Mouse (Mus musculus): Measurements from ENCODE around the gene Tor1aip1. TPM values are rescaled to one million over a fixed set of nuclear protein-coding genes. Genes with fewer than 3 reads are reported as not detected.
"Not testable (repeated sequence)": the region's sequence is repeated elsewhere in the genome, so short reads cannot be mapped to it uniquely, and the experiment has no call there.

The Tor1aip1 gene
- 10 to 100 TPM; 74.1 to 76.2 TPM for total RNA-seq (2021)
- long read RNA-seq, experiment 1, full-length matches to known transcripts, result 24 of 30 reads
- long read RNA-seq, experiment 1, partial matches to known transcripts, result 0 of 30 reads
- long read RNA-seq, experiment 1, other reads (novel, unspliced or antisense), result 6 of 30 reads
- long read RNA-seq, experiment 2, full-length matches to known transcripts, result 23 of 29 reads
- long read RNA-seq, experiment 2, partial matches to known transcripts, result 1 of 29 reads
- long read RNA-seq, experiment 2, other reads (novel, unspliced or antisense), result 5 of 29 reads

DNA sequence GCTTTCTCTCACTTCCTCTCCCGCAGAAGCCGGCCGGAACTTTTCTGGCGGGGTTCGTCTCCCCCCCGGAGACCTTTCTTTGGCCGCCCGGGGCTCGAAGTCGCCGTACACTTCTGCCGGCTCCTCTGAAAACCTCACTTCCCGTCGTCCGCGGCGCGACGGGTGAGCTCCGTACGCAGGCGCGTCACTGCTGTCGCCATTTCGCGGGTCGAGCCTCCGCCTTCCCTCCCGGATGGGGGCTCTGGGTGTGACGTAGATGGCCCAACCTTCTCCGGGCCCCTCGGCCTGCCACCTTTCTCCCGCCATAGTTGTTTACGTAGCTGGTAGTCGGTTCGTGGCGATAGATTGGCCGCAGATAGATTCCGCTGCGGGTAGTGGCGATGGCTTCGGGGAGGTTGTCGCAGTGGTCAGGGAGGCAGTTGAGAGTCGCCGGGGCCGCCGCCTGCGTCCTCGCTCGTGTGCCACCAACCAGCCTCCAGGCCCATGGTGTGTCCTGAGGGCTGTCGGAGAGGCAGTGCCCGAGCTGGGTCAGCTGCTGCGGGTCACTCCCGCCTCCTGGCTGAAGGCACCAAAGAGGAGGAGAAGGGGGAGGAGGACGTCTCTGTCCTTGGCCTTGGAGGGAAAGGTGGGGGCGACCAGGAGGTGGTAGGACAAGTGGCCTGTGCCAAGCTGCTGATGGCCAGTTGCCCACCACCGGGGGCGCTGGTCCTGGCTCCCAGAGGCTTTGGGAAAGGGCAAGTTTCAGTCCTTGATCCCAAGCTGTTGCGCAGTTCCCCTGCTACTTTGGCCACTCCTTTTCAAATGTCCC lies at the start of gene Tor1aip1:
Gene Tor1aip1 (minus strand): TSS at position 551 of the 808 bp plus-strand sequence.
- DNase-seq, result peak; percentile 99

DNA sequence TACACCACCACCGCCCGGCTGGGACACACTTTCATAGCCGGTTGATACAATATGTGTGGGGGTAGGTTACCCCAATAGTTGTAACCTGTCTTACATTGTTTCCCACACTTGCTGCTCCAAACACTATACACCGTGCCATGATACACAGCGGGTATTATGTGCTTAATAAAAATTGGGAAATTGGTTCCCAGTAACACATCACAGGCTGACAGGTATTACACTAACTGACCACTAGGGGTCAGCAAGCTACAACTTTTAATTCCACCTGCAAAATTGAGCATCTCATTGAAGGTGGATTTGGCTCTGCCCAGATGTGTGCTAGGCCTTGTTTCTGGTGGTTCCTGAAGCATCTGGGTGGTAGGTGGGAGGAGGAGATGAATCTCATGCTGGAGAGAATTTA lies 49.5 kb upstream of the Tor1aip1 start:
- no peak for DNase-seq

DNA sequence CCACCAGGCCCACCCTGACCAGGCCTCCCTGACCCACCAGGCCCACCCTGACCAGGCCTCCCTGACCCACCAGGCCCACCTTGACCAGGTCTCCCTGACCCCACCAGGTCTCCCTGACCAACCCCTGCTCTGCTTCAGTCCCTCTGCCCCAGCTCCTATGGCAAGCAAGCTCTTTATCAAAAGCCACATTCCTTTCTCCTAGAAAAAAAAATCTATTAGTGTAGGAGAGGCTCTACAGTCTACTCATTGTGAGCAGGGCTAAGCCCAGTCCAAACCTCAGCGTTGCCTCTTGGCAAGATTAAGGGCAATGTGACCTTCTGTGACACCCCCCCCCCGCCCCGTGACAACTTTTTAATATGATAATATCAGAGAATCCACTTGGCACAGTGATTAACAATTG lies 48.3 kb upstream of the Tor1aip1 start:
- no peak for DNase-seq

DNA sequence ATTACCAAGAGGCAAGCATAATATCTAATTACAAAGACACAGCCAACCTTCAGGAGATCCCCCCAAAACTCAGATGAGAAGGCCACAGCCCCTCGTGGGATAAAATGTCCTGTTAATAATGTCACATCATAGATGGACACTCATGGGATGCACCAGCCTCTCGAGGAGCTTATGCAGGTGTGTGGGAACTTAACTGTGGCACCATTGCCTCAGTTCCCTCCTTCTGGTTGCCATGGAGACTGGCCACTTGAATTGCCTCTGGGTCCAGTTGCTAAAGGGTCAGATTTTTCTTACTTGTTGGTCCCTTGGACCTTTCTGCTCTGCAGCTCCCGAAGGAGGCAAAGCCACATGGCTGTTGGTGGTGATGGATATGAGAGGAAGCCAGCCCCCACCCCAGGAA lies 41.4 kb upstream of the Tor1aip1 start:
- no peak for DNase-seq

DNA sequence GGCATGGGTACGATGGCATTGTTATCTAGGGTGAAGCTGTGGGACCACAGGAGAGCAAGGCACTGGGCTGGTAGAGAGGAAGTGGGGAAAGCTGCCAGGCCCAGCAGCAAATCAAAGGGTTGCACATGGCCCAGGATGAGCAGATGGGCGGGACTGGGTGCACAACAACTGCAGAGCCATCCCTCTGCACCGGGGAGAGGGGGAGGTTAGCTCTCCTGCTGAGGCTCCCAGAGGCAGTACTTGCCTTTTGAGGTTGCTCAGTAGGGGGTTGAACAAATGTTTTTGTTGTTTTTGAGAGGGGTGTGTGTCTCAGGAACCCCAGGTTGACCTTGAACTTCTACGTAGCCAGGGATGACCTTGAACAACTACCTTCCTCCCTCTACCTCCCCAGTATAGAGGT lies 40.2 kb upstream of the Tor1aip1 start:
- no peak for DNase-seq

DNA sequence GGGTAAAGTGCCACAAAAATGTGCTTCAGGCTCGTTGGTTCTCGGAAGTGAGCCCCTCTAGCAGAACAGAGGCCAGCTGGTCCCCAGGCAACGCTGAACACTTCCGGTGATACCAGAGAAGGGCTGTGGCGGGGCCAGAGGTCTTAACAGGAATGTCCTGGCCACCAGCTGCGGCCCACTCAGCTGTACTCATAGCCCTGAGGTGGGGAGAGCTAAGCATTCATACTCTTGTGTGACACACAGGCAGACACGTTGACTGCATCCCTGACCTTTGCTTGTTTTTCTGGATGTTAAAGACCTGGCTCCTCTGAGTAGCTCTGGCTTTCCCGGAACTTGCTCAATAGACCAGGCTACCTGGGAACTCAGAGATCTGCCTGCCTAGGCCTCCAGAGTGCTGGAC lies 38.3 kb upstream of the Tor1aip1 start:
- DNase-seq, result peak; percentile 34

DNA sequence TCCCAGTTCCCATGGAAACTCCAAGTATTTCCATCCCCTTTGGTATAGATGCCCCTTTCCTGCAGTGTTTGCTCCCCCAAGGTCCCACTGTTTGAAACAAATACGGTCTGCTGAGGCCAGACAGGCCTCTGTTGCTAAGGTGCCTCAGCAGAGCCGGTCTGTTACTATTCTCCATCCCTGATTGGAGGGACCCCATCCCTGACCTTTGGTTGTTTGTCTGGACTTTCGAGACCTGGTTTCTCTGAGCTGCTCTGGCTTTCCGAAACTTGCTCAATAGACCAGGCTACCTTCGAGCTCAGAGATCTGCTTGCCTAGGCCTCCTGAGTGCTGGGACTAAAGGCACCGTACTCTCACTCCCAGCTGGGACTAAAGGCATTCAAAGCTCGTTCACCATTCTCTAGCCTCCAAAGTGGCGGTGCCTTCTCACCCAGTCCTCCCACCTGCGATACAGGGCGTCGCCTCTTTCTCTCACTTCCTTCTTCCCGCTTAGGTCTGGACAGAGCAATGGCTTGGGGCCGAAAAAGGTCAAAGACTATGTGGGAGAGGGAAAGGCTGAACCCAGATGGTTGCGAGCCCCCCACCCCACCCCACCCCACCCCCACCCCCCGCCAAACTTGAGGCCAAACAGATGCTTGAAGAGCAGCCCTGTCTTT lies 37.0 kb upstream of the Tor1aip1 start:
- no peak for DNase-seq

DNA sequence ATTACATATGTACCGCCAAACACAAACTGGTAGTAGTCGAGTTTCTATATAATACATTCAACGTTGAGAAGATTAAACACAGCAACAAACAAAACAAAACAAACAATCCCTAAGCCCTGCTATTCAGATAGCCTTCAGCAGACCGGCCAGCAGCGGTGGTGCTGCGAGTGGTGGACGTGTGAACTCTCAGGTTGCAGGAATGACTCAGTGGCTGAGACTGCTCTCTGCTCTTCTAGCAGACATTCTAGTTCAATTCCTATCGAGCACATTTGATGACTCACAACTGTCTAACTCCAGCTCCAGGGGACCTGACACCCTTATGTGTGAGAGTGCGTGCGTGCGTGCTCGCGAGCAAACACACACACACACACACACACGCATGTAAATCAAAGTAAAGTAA lies 33.8 kb upstream of the Tor1aip1 start:
- DNase-seq, result no peak

DNA sequence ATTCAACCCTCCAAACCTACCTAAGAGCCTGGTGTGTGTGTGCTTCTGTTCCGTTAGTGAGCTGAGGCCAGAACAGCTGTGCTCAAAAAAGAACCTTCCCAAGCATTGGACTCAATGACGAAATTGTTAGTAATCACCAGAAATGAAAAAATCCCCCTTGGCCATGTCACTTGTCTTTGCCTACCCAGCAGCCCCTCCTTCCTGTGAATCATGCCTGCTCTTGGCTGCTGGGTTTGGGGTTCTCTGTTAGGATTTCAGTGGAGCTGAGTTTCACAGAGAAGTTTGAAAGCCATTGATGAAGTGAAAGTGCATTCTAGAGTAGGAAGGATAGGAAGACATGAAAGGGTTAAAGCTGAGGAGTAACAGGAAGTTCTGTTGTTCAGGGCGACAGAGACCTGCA lies 29.9 kb upstream of the Tor1aip1 start:
- DNase-seq, result no peak

DNA sequence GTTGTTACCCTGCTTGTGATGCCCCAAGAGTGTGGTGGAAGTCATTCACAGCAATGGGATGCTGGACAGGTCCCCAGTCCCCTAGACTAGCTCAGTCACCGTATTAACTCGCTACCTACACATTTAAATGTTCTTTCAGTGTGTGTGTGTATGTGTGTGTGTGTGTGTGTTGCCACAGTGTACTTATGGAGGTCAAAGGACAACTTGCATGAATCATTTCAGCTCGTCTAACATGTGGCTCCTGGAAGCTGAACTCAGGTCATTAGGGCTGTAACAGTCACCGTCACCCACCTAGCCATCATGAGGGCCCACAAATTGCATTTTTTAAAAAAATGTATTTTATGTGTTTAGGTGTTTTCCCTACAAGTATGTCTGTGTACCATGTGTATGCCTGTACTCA lies 25.9 kb upstream of the Tor1aip1 start:
- no peak for DNase-seq

DNA sequence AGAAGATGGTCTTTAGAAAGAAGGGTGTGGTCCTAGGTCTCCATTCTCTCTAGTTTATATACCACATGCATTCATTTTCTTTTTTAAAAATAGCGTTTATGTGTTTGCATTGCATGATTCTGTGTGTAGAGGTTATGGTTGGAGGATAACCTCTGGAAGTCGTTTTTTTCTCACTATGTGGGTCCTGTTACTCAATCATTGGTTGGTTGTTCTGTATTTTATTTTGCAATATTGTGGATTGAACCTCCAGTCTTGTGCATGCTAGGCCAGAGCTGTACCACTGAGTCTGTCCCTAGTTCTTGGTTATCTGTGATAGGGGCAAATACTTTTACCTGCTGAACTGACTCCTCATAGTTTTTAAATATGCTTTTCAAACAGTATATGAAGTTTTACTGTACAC lies 21.9 kb upstream of the Tor1aip1 start:
- no peak for DNase-seq

DNA sequence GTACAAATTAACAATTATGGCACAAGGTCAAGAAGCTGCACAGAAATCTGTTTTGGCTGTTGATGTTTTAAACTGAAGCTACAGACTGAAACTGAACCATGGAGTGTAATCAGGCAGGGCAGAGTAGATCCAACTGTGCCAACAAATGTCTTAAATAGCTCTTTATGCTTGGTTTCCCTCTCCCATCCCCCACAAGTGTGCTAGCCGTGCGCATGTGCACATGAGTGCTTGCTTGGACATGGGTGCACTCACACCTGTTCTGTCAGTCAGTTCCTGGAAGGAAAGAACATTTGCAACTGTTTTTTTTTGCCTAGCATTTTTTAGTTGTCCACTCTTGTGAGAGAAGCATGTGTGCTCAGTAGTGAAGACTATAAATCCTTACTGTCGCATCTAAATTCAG lies 10.4 kb upstream of the Tor1aip1 start:
- DNase-seq, result peak; percentile 38

DNA sequence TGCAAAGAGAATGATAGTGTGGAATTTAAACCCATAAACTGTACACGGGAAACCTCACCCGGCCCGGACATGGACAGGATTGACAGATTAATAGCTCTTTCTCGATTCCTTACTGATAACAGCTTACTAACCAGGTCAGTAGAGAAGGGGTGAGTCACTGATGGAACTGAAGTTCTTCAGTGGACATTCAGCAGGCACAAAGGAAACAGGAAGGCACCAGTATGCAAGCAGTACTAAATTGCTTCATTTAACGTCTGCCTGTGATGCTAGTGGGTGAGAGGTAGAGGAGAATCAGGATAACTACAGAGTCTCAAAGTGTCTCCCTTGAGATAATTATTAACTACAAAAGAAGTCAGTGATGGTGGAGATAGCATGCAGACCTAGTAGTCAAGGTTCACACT lies 7.9 kb upstream of the Tor1aip1 start:
- no peak for DNase-seq

DNA sequence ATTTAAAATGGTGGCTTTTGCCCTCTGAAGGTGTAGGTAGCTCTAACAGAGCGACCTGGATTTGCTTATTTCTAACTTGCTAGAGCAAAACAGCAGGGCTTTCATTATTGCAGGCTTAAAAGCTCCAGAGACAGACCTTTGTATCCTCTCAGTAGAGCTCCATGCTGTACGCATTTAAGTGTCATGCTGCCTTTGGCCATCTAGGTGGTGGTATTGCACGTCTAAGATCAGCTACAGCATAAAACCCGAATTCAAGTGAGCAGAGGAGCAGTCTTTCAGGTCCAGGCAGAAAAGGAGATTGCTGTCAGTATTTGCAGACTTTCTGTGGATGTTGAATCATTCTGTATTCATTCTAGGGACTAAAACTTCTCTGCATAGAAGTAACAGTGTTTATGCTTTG lies 6.7 kb upstream of the Tor1aip1 start:
- DNase-seq, result no peak

DNA sequence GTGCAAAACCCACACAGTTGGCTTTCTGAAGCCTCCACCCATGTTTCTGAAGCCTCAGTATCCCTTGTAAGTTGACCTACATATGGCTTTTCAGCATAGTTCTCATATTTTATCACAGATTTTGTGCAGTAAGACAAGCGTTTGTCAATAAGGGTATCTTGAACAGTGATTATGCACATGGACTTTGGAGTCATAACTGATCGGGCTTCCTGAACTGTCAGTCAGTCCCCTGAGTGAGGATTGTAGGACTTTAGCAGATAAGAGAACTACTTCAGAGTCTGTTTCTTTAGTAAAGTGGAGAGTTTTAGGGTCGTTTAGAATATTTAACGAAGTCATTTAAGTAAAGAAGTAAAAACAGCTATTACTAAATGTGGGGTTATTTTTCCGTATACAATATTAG lies 6.2 kb upstream of the Tor1aip1 start:
- no peak for DNase-seq

DNA sequence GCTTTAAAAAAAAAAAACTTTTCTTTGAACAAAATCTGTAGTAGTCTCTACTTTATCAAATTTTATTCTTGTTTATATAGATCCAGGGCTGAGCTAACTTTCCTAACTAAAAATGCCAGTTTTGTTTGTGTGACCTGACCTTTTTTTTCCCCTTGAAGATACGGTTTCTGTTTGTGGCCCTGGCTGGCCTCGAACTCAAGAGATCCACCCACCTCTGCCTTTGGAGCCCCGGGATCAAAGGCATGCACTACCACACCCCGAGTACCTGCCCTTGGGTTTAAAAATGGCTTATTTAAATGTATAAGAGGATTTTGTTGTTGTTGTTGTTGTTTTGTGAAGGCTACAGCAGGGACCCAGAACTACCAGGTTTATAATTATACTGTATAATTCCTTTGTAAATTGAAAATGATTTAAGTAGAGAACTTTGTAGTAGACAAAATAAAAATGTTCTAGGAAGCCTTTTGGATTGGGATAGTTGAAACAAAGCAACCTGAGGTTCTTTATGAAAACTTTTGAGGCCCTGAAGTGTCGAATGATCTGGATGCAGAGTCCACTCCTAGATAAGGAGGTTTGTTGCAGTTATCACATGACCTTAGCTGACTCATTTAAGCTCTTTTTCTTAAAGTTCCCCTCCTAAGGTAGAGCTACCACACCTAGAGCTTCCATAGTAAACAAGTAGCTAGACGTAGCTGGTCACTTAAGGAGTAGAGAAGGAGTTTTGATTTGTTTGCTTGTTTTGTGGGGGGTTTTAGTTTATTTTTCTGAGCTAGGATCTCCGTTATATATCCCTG lies 5.4 kb upstream of the Tor1aip1 start:
- DNase-seq, result no peak

DNA sequence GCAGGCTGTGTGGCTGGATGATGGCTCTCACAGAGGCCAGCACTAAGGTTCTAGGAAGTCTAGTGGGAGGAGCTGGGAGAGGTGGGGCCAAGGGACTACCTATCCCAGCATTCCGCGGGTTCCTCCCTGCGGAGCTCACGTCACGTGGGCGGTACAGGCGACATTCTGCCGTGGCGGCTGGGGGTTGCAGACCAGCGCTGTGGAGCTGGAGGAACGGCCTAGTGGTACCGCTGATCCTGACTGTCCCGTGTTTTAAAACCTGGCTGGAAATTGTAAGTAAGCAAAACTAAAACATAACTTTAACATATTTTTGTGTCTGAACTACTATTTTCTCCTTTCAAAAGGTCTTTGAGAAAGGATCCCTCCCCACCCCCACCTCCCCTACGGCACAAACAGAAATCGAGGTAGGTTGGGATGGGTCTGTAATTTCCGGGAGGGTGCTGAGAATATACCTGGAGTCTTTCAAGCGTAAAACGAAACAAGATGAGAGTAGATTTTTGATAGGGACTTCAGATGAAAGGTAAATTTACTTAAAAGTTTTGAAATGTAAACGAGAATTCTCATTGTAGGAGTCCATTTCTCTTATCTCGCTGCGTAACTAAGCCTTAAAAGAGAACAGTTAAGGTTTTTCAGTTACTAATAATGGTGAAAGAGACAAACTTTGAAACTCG lies 4.6 kb upstream of the Tor1aip1 start:
- peak; percentile 89 for DNase-seq

DNA sequence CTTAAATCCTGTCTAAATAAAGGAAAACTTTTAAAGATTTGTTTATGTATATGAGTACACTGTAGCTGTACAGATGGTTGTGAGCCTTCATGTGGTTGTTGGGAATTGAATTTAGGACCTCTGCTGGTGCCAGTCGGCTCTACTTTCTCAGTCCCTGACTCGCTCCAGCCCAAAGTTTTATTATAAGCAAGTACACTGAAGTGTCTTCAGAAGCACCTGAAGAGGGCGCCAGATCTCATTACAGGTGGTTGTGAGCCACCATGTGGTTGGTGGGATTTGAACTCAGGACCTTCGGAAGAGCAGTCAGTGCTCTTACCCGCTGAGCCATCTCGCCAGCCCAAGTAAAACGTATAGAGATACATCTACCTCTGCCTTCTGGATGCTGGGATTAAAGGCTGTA lies 3.7 kb upstream of the Tor1aip1 start:
- DNase-seq, result not testable (repeated sequence)

DNA sequence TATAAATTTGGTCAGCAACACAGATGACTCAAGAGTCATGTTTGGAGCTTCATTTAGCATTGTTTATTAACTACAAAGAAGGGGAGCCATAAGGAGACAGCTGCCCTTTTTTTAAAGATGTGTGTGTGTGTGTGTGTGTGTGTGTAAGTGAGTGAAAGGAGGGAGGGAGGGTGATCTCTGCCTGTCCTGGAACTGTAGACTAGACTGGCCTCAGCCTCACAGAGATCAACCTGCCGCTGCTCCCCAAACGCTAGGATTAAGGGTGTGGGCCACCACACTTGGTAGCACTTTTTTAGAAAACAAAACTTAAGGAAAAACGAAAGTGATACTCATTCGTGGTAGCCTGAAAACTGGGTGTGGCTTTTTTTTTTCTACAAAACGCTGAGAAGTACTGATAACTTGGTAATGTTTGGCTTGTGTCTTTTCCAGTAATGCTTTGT lies 884 bp upstream of the Tor1aip1 start:
- DNase-seq, result peak; percentile 15

DNA sequence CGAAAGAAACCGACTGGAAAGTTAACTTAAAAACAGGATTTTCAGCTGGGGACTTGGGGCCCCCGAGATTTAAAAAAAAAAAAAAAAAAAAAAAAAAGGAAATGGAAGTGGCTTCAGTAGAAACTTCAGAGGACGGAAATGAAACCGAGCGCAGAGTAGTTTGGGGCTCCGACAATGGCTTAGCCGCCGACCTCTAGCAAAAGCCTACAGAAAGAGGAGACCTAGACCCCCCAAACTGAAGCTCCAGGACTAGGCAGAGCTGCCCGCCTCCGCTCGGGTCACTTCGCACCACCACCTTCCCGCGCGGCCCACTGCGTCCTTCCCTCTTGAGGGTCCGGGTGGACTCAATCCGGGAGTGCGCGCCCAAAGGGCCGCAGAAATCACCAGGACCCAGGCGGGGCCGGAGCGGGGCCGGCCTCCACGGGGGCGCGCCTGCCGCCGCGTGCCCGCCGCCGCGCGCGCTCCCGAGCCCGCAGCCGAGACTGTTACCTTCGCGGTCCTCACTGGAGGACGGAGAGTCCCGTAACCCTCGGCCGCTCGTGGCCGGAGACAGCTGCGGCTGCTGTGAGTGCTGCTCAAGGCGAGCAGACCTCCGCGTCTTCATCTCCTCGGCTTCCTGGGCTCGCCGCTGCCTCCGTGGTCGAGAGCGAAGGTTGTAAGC lies 881 bp downstream of the Tor1aip1 start, which contains the start of gene Tor1aip2:
Gene Tor1aip2 (plus strand): TSS at position 135 of the 661 bp plus-strand sequence.
- DNase-seq, result peak; percentile 76

DNA sequence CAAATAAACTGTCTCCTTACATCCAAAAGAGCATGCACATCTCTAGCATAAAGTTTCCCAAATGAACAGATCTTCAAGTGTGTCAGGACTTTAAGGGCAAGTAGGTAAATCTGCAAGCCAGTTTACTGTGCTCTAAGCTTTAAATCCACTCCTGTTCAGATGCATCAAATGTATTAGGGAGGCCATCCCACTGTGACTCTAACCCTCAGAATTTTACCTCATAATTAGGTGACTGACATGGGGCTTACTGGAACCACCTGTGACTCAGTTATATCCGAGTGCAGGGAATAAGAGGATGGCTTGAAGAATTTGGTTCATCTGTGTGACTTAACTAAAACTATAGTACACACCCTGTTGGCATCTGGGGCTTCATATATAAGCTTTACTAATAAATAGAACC lies 1.6 kb downstream of the Tor1aip1 start:
- no peak for DNase-seq

All from gastrocnemius, postnatal 10 days (tissue).